Mouse (Mus musculus): ENCODE data around the gene Lactbl1. TPM values are rescaled to one million over a fixed set of nuclear protein-coding genes. Genes with fewer than 3 reads are reported as not detected.

The Lactbl1 gene
- 0.05 and 0.07 TPM in 2 replicates for polyA plus RNA-seq (2012; rRNA removed)

DNA sequence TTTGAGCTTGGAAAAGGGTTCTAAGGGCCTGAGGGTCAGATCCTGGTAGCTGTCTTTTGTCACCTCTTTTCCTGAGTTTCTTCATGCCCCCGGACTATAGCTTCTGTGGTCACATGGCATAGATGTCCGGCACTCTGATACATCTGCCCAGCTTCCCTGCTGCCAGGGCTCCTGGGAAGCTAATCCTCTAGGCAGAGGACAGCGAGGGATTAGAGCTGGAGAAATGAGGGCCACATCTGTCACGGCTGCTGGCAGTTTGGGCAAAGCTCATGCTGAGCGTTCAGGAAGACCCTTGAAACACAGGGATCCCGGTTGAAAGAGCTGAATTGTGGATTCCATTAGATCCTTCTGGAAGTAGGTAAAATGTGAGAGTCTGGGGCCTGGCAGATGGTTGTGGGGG is at the start of gene Lactbl1:
Gene Lactbl1, plus strand, starts transcription at position 234 of the 400 bp plus-strand sequence.
- Histone ChIP-seq H3K4me3 (replicated peaks; ENCODE audit: extremely low read depth, low read depth, low read length) (no peak within 1 kb of the TSS), H3K4me1 (ENCODE audit: control insufficient read depth, insufficient read depth, low read length) (no peaks in the 10 kb centered on the region)
- DNase-seq, result no peak
- WGBS, result 50% methylated on average over 6 of the region's 6 CpGs
- TF ChIP-seq POLR2A (IDR thresholded peaks at IDR 0.05; ENCODE audit: borderline replicate concordance, extremely low read depth, low read depth, low read length) (no peak), CTCF (IDR thresholded peaks at IDR 0.05; ENCODE audit: insufficient read depth, low read length) (no peak)

DNA sequence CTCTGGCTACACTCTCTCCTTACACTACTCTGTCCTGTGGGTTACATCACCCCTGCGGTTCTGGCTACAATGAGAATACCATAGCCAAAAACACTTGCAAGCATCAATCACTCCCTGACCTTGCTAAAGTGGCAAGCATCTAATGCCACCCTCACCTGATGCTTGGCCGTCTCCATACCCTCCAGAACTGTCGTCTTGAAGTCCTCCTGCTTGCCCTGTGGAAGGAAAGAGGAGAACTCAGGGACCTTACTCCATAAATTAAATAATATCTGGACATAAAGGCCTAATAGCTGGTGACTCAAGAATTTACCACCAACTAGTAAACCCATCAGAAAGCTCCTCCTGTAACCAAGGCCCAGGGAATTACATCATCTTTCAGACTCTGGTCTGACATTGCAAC is 40.5 kb upstream of the Lactbl1 start:
- TF ChIP-seq CTCF (IDR thresholded peaks at IDR 0.05; ENCODE audit: insufficient read depth, low read length) (no peak), POLR2A (IDR thresholded peaks at IDR 0.05; ENCODE audit: borderline replicate concordance, extremely low read depth, low read depth, low read length) (no peak)
- no peak overlapping the region for H3K4me3 ChIP-seq (replicated peaks; ENCODE audit: extremely low read depth, low read depth, low read length)
- H3K4me1 ChIP-seq (ENCODE audit: control insufficient read depth, insufficient read depth, low read length), result peaks cover 19% of the 10 kb centered on the region
- WGBS, result 89% methylated on average over 3 of the region's 3 CpGs
- DNase-seq, result no peak

GRCm38 (mm10) chr4:136587221-136587827 is 35.1 kb upstream of the Lactbl1 start:
- Histone ChIP-seq H3K4me3 (replicated peaks; ENCODE audit: extremely low read depth, low read depth, low read length) (no peak overlapping the region), H3K4me1 (ENCODE audit: control insufficient read depth, insufficient read depth, low read length) (peaks cover 14% of the 10 kb centered on the region)
- TF ChIP-seq POLR2A (IDR thresholded peaks at IDR 0.05; ENCODE audit: borderline replicate concordance, extremely low read depth, low read depth, low read length), result no peak
- no peak for TF ChIP-seq CTCF (IDR thresholded peaks at IDR 0.05; ENCODE audit: insufficient read depth, low read length)
- 81% methylated on average over 4 of the region's 4 CpGs for WGBS
- no peak for DNase-seq

DNA sequence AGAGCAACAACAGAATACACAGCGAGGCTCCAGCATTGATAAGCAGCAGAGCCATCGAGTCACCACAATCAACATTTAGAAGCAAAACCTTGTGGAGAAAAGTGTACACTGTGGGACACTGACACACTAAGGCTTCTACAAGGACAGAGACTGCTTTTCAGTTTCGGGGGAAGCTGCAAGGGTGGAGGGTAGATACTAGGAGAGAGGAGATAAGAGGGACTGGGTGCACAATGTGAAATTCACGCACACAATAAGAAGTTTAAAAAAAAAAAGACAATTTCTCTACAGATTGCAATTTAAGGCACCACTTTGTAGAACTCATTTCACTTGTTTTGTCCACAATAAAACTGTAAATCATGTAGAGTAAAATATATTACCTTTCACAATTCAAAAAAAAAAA is 34.4 kb upstream of the Lactbl1 start:
- no peak overlapping the region for H3K4me3 ChIP-seq (replicated peaks; ENCODE audit: extremely low read depth, low read depth, low read length)
- no peak for DNase-seq
- TF ChIP-seq CTCF (IDR thresholded peaks at IDR 0.05; ENCODE audit: insufficient read depth, low read length) (no peak), POLR2A (IDR thresholded peaks at IDR 0.05; ENCODE audit: borderline replicate concordance, extremely low read depth, low read depth, low read length) (no peak)
- WGBS, result 88% methylated on average over 4 of the region's 4 CpGs
- peaks cover 8% of the 10 kb centered on the region for H3K4me1 ChIP-seq (ENCODE audit: control insufficient read depth, insufficient read depth, low read length)

DNA sequence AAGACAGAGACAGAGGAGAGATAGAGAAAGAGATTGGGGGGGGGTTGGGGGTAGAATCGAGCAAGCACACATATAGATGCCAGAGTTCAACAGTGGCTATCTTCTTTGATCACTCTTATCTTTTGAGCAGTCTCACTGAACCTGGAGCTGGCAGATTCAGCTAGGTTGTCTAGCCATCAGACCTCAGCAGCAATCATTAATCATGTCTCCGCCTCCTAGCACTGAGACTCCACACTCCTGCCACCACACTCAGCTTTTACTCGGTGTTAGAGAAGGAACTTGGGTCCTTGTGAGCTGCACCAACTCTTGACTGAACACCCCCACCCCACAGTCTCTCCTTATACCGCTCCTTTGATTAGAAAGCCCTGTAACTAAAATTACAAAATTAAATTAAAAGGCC is 30.3 kb upstream of the Lactbl1 start:
- DNase-seq, result no peak
- 49% methylated on average over 4 of the region's 4 CpGs for WGBS
- H3K4me1 ChIP-seq (ENCODE audit: control insufficient read depth, insufficient read depth, low read length), result peaks cover 5% of the 10 kb centered on the region
- no peak for TF ChIP-seq POLR2A (IDR thresholded peaks at IDR 0.05; ENCODE audit: borderline replicate concordance, extremely low read depth, low read depth, low read length)
- TF ChIP-seq CTCF (IDR thresholded peaks at IDR 0.05; ENCODE audit: insufficient read depth, low read length), result no peak
- H3K4me3 ChIP-seq (replicated peaks; ENCODE audit: extremely low read depth, low read depth, low read length), result no peak overlapping the region

- TF ChIP-seq POLR2A (IDR thresholded peaks at IDR 0.05; ENCODE audit: borderline replicate concordance, extremely low read depth, low read depth, low read length) (no peak), CTCF (IDR thresholded peaks at IDR 0.05; ENCODE audit: insufficient read depth, low read length) (no peak)
- H3K4me3 ChIP-seq (replicated peaks; ENCODE audit: extremely low read depth, low read depth, low read length), result no peak overlapping the region
- H3K4me1 ChIP-seq (ENCODE audit: control insufficient read depth, insufficient read depth, low read length), result peaks cover 5% of the 10 kb centered on the region
- 71% methylated on average over 2 of the region's 2 CpGs for WGBS
- no peak for DNase-seq
Measured at GRCm38 (mm10) chr4:136594006-136594405, 28.4 kb upstream of the Lactbl1 start.

GRCm38 (mm10) chr4:136595221-136595620 is 27.2 kb upstream of the Lactbl1 start:
- TF ChIP-seq POLR2A (IDR thresholded peaks at IDR 0.05; ENCODE audit: borderline replicate concordance, extremely low read depth, low read depth, low read length) (no peak), CTCF (IDR thresholded peaks at IDR 0.05; ENCODE audit: insufficient read depth, low read length) (no peak)
- Histone ChIP-seq H3K4me3 (replicated peaks; ENCODE audit: extremely low read depth, low read depth, low read length) (no peak overlapping the region), H3K4me1 (ENCODE audit: control insufficient read depth, insufficient read depth, low read length) (peaks cover 5% of the 10 kb centered on the region)
- WGBS, result 48% methylated on average over 6 of the region's 6 CpGs
- no peak for DNase-seq

DNA sequence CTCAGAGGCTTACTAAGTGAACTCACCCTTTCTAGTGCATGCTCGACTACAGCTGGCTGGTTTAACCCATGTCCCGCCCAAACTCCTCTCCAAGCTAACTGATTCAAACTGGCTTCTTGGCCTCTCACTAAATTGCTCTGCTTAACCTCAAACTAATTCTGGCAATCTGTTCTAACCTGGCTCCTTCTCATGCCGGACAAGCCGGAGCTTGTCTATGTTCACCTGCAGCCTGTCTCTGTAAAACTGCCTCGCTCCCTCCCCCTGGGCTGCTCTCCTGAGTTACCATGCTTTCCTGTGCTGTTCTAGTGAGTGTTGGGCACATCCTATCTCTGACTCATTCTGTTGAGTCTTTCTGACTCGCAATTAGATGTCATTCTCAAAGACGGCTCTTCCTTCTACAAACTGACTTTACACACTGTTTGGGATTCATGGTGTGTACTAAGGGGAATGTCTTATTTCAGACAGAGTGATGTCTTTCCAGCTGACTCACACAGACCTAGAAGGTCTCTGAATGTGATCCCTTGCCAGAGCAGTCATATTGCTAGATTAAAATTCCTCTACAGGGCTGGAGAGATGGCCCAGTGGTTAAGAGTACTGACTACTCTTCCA is 24.0 kb upstream of the Lactbl1 start:
- no peak overlapping the region for H3K4me3 ChIP-seq (replicated peaks; ENCODE audit: extremely low read depth, low read depth, low read length)
- no peak for DNase-seq
- WGBS, result 69% methylated on average over 7 of the region's 7 CpGs
- no peak for TF ChIP-seq CTCF (IDR thresholded peaks at IDR 0.05; ENCODE audit: insufficient read depth, low read length)
- no peak for TF ChIP-seq POLR2A (IDR thresholded peaks at IDR 0.05; ENCODE audit: borderline replicate concordance, extremely low read depth, low read depth, low read length)
- peaks cover 13% of the 10 kb centered on the region for H3K4me1 ChIP-seq (ENCODE audit: control insufficient read depth, insufficient read depth, low read length)

DNA sequence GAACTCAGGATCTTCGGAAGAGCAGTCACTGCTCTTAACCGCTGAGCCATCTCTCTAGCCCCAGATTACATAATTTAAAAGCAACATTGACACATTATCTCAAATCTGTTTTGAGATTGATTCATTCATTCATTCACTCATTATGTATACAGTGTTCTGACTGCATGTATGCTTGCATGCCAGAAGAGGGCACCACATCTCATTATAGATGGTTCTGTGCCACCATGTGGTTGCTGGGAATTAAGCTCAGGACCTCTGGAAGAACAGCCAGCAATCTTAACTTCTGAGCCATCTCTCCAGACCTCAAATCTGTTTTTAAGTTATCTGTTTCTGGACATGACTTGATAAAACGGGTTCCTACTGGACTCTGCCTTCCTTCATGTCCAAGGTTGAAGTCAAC is 22.6 kb upstream of the Lactbl1 start:
- no peak for DNase-seq
- WGBS, result 97% methylated on average over 3 of the region's 3 CpGs
- TF ChIP-seq CTCF (IDR thresholded peaks at IDR 0.05; ENCODE audit: insufficient read depth, low read length) (no peak), POLR2A (IDR thresholded peaks at IDR 0.05; ENCODE audit: borderline replicate concordance, extremely low read depth, low read depth, low read length) (no peak)
- Histone ChIP-seq H3K4me3 (replicated peaks; ENCODE audit: extremely low read depth, low read depth, low read length) (no peak overlapping the region), H3K4me1 (ENCODE audit: control insufficient read depth, insufficient read depth, low read length) (peaks cover 13% of the 10 kb centered on the region)

GRCm38 (mm10) chr4:136600536-136600935 is 21.9 kb upstream of the Lactbl1 start:
- TF ChIP-seq CTCF (IDR thresholded peaks at IDR 0.05; ENCODE audit: insufficient read depth, low read length), result no peak
- TF ChIP-seq POLR2A (IDR thresholded peaks at IDR 0.05; ENCODE audit: borderline replicate concordance, extremely low read depth, low read depth, low read length), result no peak
- WGBS, result 87% methylated on average over 2 of the region's 2 CpGs
- H3K4me1 ChIP-seq (ENCODE audit: control insufficient read depth, insufficient read depth, low read length), result peaks cover 13% of the 10 kb centered on the region
- no peak for DNase-seq
- H3K4me3 ChIP-seq (replicated peaks; ENCODE audit: extremely low read depth, low read depth, low read length), result no peak overlapping the region

All from lung, adult 2 months (tissue).